Mouse (Mus musculus) heart, adult 2 months (tissue): ENCODE measurements at regions not wholly inside any gene's neighbourhood (a gene's known extent, or its start where the extent isn't known, plus 50 kb on each side); places are given as distances from the start of the nearest gene placed in this dataset.

ENCODE experiments used
- CTCF ChIP-seq: fragments of 200-600 bp; IDR thresholded peaks from 2 replicates; pipeline ENCODE4 v1.8.1; 2022; ENCODE audit warnings: antibody characterized with exemption, mild to moderate bottlenecking, moderate library complexity
- POLR2A ChIP-seq: fragments of 200-500 bp; IDR thresholded peaks from 2 replicates; pipeline ENCODE4 v1.6.1; 2011; ENCODE audit warnings: mild to moderate bottlenecking, low read depth, low read length, control low read depth; ENCODE audit not compliant: insufficient read depth

DNA sequence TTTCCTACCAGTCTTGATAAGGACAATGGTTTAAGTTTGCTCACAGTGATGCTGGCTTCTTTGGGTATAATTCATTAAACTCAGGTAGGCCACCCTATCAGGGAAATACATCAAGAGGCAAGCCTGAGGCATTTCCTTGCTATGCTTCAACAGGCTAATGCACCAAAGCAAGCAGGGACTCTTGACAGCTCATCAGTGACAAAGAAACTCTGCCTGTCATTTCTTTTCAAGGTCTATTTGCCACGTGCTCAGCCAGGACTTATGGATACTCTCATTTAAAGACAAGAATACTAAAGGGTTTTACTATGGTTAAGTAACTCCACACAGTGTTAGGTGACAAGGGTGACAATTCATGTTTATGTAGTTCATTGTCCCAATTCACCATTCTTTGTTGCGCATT is 395.1 kb upstream of the Robo2 start:
- TF ChIP-seq CTCF (no peak), POLR2A (no peak)
